Mouse (Mus musculus) midbrain, embryonic 10.5 days (tissue): ENCODE data around the gene Spryd3. TPM values are rescaled to one million over a fixed set of nuclear protein-coding genes. Genes with fewer than 3 reads are reported as not detected.
"Not testable (repeated sequence)": the region's sequence is repeated elsewhere in the genome, so short reads cannot be mapped to it uniquely, and the experiment has no call there.

Experiments used
- DNase-seq: peaks from one replicate; pipeline ENCODE4 v3.0.0-alpha.2; 2017; ENCODE audit warnings: low spot score
- H3K27ac ChIP-seq: fragments of 300-500 bp; sonication (generic); replicated peaks from 2 replicates; pipeline ENCODE4 v1.5.1; 2016; ENCODE audit warnings: mild to moderate bottlenecking
- H3K27me3 ChIP-seq: fragments of 300-500 bp; sonication (generic); 2 replicates; pipeline ENCODE4 v1.6.1; 2016; ENCODE audit warnings: low read depth, mild to moderate bottlenecking; ENCODE audit not compliant: poor library complexity, severe bottlenecking
- H3K36me3 ChIP-seq: fragments of 300-500 bp; sonication (generic); 2 replicates; pipeline ENCODE4 v1.6.1; 2016; ENCODE audit warnings: mild to moderate bottlenecking, moderate library complexity
- H3K4me1 ChIP-seq: fragments of 300-500 bp; sonication (generic); 2 replicates; pipeline ENCODE4 v1.6.1; 2016
- H3K4me3 ChIP-seq: fragments of 300-500 bp; sonication (generic); 2 replicates; pipeline ENCODE4 v1.5.1; 2016; ENCODE audit warnings: mild to moderate bottlenecking, moderate library complexity
- H3K9me3 ChIP-seq: fragments of 300-500 bp; sonication (generic); replicated peaks from 2 replicates; pipeline ENCODE4 v1.6.1; 2016; ENCODE audit warnings: mild to moderate bottlenecking
- WGBS: fragments of 180-500 bp; shearing (Covaris S2); methylation state at CpG from one replicate; pipeline ENCODE4 v1.1.7; 2016; 5-methylcytosine and 5-hydroxymethylcytosine counted together
- polyA plus RNA-seq: library from polyadenylated mRNA; unstranded; fragments of >200 nt; fragmentation: Nextera tagmentation; extraction: Ambion mirVana; gene quantifications from 2 replicates; pipeline ENCODE4 v1.2.1, GENCODE M21; 2016

Spryd3 gene
- polyA plus RNA-seq, 1 experiment from 2014 or later, result 13.7 TPM

- no peak for DNase-seq
- Histone ChIP-seq H3K27me3 (no peaks in the 10 kb centered on the region), H3K9me3 (no peaks in the 10 kb centered on the region), H3K4me3 (no peak overlapping the region), H3K36me3 (no peaks in the 10 kb centered on the region), H3K27ac (no peak overlapping the region), H3K4me1 (peaks cover 6% of the 10 kb centered on the region; the same call in 1 of the 2 replicates)
- WGBS, result 64% methylated on average over 3 of the region's 3 CpGs
These were observed 28.1 kb upstream of the Spryd3 start for GRCm38 (mm10) chr15:102163900-102164693.

- Histone ChIP-seq H3K27ac (0 out of 2 replicates have a peak overlapping the region, but pooled peaks have one; percentile 30), H3K27me3 (no peaks in the 10 kb centered on the region)
- WGBS, result 59% methylated on average over 27 of the region's 27 CpGs
These were observed 24.5 kb upstream of the Spryd3 start for GRCm38 (mm10) chr15:102160415-102161060.

GRCm38 (mm10) chr15:102156836-102157235, 20.8 kb upstream of the Spryd3 start:
- Histone ChIP-seq H3K36me3 (no peaks in the 10 kb centered on the region), H3K4me3 (0 out of 2 replicates have a peak overlapping the region, but pooled peaks have one; percentile 14), H3K9me3 (no peaks in the 10 kb centered on the region), H3K27ac (peak overlapping the region; percentile 82), H3K4me1 (peaks cover 46% of the 10 kb centered on the region), H3K27me3 (no peaks in the 10 kb centered on the region)
- peak; percentile 57 for DNase-seq
- WGBS, result 29% methylated on average over 20 of the region's 20 CpGs

More at GRCm38 (mm10) chr15:102160415-102161060, 24.5 kb upstream of the Spryd3 start:
- Histone ChIP-seq H3K4me1 (peaks cover 34% of the 10 kb centered on the region), H3K4me3 (no peak overlapping the region), H3K9me3 (no peaks in the 10 kb centered on the region), H3K36me3 (no peaks in the 10 kb centered on the region)
- no peak for DNase-seq

GRCm38 (mm10) chr15:102155006-102155405, 19.0 kb upstream of the Spryd3 start:
- not testable (repeated sequence) for DNase-seq, H3K27me3 ChIP-seq, H3K4me3 ChIP-seq, H3K9me3 ChIP-seq, H3K36me3 ChIP-seq, H3K27ac ChIP-seq
- H3K4me1 ChIP-seq, result peaks cover 46% of the 10 kb centered on the region
- 95% methylated on average over 6 of the region's 6 CpGs for WGBS

GRCm38 (mm10) chr15:102152646-102153045, 16.6 kb upstream of the Spryd3 start:
- H3K36me3 ChIP-seq, result no peaks in the 10 kb centered on the region
- H3K4me3 ChIP-seq, result no peak overlapping the region
- peak overlapping the region; percentile 76 for H3K27ac ChIP-seq
- no peaks in the 10 kb centered on the region for H3K27me3 ChIP-seq
- no peaks in the 10 kb centered on the region for H3K9me3 ChIP-seq
- H3K4me1 ChIP-seq, result peaks cover 35% of the 10 kb centered on the region
- DNase-seq, result no peak
- 44% methylated on average over 4 of the region's 4 CpGs for WGBS

GRCm38 (mm10) chr15:102150301-102151135, 14.5 kb upstream of the Spryd3 start, which contains the start of gene Soat2:
Gene Soat2, plus strand, starts transcription at chr15:102150526.
- no peaks in the 10 kb centered on the region for H3K36me3 ChIP-seq
- peaks cover 8% of the 10 kb centered on the region for H3K27me3 ChIP-seq
- H3K27ac ChIP-seq, result peak within 1 kb of the TSS; percentile 39; the same call in 1 of the 2 replicates
- peaks cover 20% of the 10 kb centered on the region for H3K4me1 ChIP-seq
- DNase-seq, result no peak
- 56% methylated on average over 20 of the region's 20 CpGs for WGBS
- H3K4me3 ChIP-seq, result peak within 1 kb of the TSS; percentile 7; the same call in 1 of the 2 replicates
- no peaks in the 10 kb centered on the region for H3K9me3 ChIP-seq

GRCm38 (mm10) chr15:102149561-102149960, 13.5 kb upstream of the Spryd3 start:
- H3K4me1 ChIP-seq, result peaks cover 26% of the 10 kb centered on the region
- H3K4me3 ChIP-seq, result no peak overlapping the region
- no peak overlapping the region for H3K27ac ChIP-seq
- no peak for DNase-seq
- 66% methylated on average over 4 of the region's 4 CpGs for WGBS
- H3K36me3 ChIP-seq, result no peaks in the 10 kb centered on the region
- H3K27me3 ChIP-seq, result peaks cover 17% of the 10 kb centered on the region
- H3K9me3 ChIP-seq, result no peaks in the 10 kb centered on the region

- no peak overlapping the region; the same call in 1 of the 2 replicates for H3K27ac ChIP-seq
- WGBS, result 77% methylated on average over 16 of the region's 16 CpGs
- peaks cover 27% of the 10 kb centered on the region for H3K4me1 ChIP-seq
- no peak overlapping the region for H3K4me3 ChIP-seq
- H3K36me3 ChIP-seq, result no peaks in the 10 kb centered on the region
- H3K9me3 ChIP-seq, result no peaks in the 10 kb centered on the region
- H3K27me3 ChIP-seq, result peaks cover 33% of the 10 kb centered on the region
- no peak for DNase-seq
These were observed 11.8 kb upstream of the Spryd3 start for GRCm38 (mm10) chr15:102147674-102148402.

- WGBS, result 15% methylated on average over 1 of the region's 1 CpGs
- peak; percentile 41 for DNase-seq
- peaks cover 43% of the 10 kb centered on the region for H3K27me3 ChIP-seq
- peaks cover 24% of the 10 kb centered on the region for H3K4me1 ChIP-seq
- no peak overlapping the region for H3K4me3 ChIP-seq
- no peaks in the 10 kb centered on the region for H3K9me3 ChIP-seq
- H3K27ac ChIP-seq, result no peak overlapping the region
- no peaks in the 10 kb centered on the region for H3K36me3 ChIP-seq
These were observed 10.8 kb upstream of the Spryd3 start for GRCm38 (mm10) chr15:102146882-102147281.

- Histone ChIP-seq H3K27ac (no peak overlapping the region), H3K4me1 (peaks cover 24% of the 10 kb centered on the region), H3K36me3 (no peaks in the 10 kb centered on the region), H3K4me3 (no peak overlapping the region), H3K9me3 (no peaks in the 10 kb centered on the region), H3K27me3 (peaks cover 44% of the 10 kb centered on the region)
- no peak for DNase-seq
- WGBS, result 89% methylated on average over 5 of the region's 5 CpGs
These were observed 10.1 kb upstream of the Spryd3 start for GRCm38 (mm10) chr15:102146089-102146488.

- WGBS, result 92% methylated on average over 10 of the region's 10 CpGs
- Histone ChIP-seq H3K27me3 (peaks cover 44% of the 10 kb centered on the region), H3K27ac (no peak overlapping the region), H3K9me3 (no peaks in the 10 kb centered on the region), H3K4me1 (peaks cover 21% of the 10 kb centered on the region), H3K36me3 (no peaks in the 10 kb centered on the region), H3K4me3 (no peak overlapping the region)
- no peak for DNase-seq
These were observed 9.3 kb upstream of the Spryd3 start for GRCm38 (mm10) chr15:102145330-102145729.

GRCm38 (mm10) chr15:102144726-102145125, 8.7 kb upstream of the Spryd3 start:
- H3K27me3 ChIP-seq, result peaks cover 44% of the 10 kb centered on the region
- no peaks in the 10 kb centered on the region for H3K9me3 ChIP-seq
- H3K27ac ChIP-seq, result peak overlapping the region; percentile 53; the same call in 1 of the 2 replicates
- H3K4me3 ChIP-seq, result peak overlapping the region; percentile 43
- H3K4me1 ChIP-seq, result peaks cover 16% of the 10 kb centered on the region
- H3K36me3 ChIP-seq, result no peaks in the 10 kb centered on the region
- DNase-seq, result no peak
- whole genome bisulfite sequencing, result 9% methylated on average over 19 of the region's 19 CpGs
